Mouse (Mus musculus): ENCODE results near the gene Pde8a. TPM values are rescaled to one million over a fixed set of nuclear protein-coding genes. Genes with fewer than 3 reads are reported as not detected.

The Pde8a gene
- polyA plus RNA-seq, 1 experiment from 2014 or later, result 2.7 TPM

DNA sequence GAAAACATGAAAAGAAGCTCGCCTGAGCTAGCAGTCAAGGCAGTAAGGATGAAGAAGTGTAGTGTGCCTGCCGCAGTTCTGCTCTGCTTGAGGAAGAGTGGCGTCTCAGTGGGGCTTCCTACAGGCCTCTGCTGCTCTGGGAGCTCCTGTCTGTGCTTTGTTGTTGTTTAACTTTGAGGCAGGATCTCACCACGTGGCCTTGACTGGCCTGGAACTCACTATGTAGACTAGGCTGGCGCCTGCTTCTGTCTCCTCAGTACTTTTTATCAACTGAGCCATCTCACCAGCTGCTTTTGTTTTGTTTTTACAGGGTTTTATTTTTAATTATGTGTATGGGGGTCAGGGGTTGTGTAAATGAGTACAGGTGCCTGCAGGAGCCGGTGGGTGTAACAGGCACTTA, 84.8 kb downstream of the Pde8a start:
- no peaks in the 10 kb centered on the region for H3K9me3 ChIP-seq
- no peaks in the 10 kb centered on the region for H3K27me3 ChIP-seq (replicated peaks)
- no peak overlapping the region for H3K4me3 ChIP-seq (replicated peaks)
- WGBS, result 33% methylated on average over 6 of the region's 6 CpGs
- no peak overlapping the region for H3K4me2 ChIP-seq (replicated peaks)
- no peak for ATAC-seq
- no peak overlapping the region for H3K27ac ChIP-seq
- H3K9ac ChIP-seq, result no peak overlapping the region
- H3K36me3 ChIP-seq, result no peaks in the 10 kb centered on the region
- 0 out of 2 replicates have a peak, but pooled peaks cover 3% of the 10 kb centered on the region for H3K4me1 ChIP-seq (replicated peaks)

DNA sequence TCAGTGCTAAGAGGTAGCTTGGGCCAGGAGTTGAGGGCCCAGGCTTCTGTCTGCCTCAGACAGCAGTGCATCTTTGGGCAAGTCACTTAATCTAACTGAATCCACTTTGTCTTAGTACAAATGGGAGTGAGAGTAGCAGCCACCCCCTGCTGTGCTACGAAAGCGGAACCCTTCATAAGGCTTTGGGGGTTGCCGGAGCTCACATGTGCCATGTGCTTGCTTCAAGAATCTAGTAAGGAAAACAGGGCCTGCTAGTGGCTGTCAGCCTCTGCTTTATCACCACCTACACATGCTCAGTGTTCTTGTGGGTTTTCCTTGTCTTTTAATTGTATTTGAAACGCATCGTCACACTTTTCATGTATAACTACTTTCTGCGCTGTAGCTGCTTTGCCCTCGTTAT, 87.9 kb downstream of the Pde8a start:
- no peaks in the 10 kb centered on the region for H3K27me3 ChIP-seq (replicated peaks)
- WGBS, result 89% methylated on average over 7 of the region's 7 CpGs
- H3K4me1 ChIP-seq (replicated peaks), result 0 out of 2 replicates have a peak, but pooled peaks cover 3% of the 10 kb centered on the region
- no peaks in the 10 kb centered on the region for H3K36me3 ChIP-seq
- no peak for ATAC-seq
- H3K9me3 ChIP-seq, result no peaks in the 10 kb centered on the region
- H3K4me3 ChIP-seq (replicated peaks), result no peak overlapping the region
- H3K9ac ChIP-seq, result no peak overlapping the region
- no peak overlapping the region for H3K27ac ChIP-seq
- no peak overlapping the region for H3K4me2 ChIP-seq (replicated peaks)

DNA sequence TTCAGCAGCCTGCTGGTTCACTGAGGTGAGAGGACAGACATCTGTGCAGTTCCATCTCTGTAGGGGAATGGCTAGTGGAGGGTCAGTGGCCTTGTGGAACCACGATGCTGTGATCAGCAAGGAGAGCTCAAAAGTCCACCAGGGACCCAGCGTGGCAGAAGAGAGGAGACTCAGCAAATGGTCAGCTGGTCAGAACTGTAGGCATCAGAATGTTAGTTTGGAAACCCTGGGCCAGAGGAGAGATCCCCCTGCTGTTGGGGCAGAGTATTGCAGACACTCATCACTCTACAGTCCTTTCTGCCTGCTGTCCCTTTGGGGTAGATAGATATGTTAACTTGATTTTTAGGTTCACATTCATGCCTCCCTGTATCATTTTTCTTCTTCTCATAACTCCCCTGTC, 90.3 kb downstream of the Pde8a start:
- Histone ChIP-seq H3K27me3 (replicated peaks) (no peaks in the 10 kb centered on the region), H3K9me3 (no peaks in the 10 kb centered on the region), H3K4me3 (replicated peaks) (no peak overlapping the region), H3K4me1 (replicated peaks) (no peaks in the 10 kb centered on the region), H3K9ac (no peak overlapping the region), H3K4me2 (replicated peaks) (no peak overlapping the region), H3K36me3 (no peaks in the 10 kb centered on the region), H3K27ac (no peak overlapping the region)
- ATAC-seq, result no peak
- WGBS, result 98% methylated on average over 2 of the region's 2 CpGs

DNA sequence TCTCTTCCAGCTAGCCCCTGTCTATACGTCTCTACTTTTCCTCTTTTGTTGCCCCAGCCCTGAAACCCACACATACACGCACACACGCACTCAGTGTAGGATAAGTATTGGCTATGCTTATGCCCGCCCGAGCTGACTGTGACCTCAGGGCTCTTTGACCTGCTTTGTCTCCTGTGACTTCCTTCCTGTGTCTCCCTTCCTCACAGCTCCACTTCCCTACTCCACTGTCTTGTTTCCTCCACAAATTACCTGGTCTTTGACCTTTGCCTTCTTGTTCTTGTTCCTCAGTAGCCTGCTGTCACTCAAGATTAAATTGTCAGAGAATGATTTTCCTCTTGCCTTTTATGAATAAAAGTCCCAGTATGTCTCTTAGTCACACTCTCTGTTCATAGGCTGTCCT, 90.7 kb downstream of the Pde8a start:
- Histone ChIP-seq H3K36me3 (no peaks in the 10 kb centered on the region), H3K9ac (no peak overlapping the region), H3K4me1 (replicated peaks) (no peaks in the 10 kb centered on the region), H3K9me3 (no peaks in the 10 kb centered on the region), H3K4me2 (replicated peaks) (no peak overlapping the region), H3K27ac (no peak overlapping the region), H3K4me3 (replicated peaks) (no peak overlapping the region), H3K27me3 (replicated peaks) (no peaks in the 10 kb centered on the region)
- WGBS, result 74% methylated on average over 5 of the region's 5 CpGs
- ATAC-seq, result no peak

DNA sequence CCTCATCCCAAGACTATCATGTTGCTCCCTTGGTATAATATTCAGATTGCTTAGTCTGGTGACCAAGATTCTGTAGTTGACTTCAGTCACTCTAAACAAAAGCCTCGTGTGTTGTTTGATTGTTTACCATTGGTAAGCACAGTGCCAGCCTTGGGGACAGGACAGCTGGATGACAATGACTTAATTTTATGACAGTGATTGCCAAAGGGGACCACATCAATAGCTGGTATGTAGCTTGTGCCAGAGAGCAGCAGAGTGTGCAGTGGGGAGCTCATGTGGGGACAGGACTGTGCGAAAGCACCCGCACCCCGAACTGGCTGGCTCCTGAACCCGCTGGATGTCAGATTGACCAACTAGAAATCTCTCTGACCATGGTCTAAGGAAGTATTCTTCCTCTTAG, 91.3 kb downstream of the Pde8a start:
- no peak overlapping the region for H3K4me2 ChIP-seq (replicated peaks)
- H3K36me3 ChIP-seq, result no peaks in the 10 kb centered on the region
- no peaks in the 10 kb centered on the region for H3K9me3 ChIP-seq
- H3K9ac ChIP-seq, result no peak overlapping the region
- no peaks in the 10 kb centered on the region for H3K4me1 ChIP-seq (replicated peaks)
- 82% methylated on average over 5 of the region's 5 CpGs for WGBS
- no peak overlapping the region for H3K27ac ChIP-seq
- ATAC-seq, result no peak
- H3K4me3 ChIP-seq (replicated peaks), result no peak overlapping the region
- no peaks in the 10 kb centered on the region for H3K27me3 ChIP-seq (replicated peaks)

DNA sequence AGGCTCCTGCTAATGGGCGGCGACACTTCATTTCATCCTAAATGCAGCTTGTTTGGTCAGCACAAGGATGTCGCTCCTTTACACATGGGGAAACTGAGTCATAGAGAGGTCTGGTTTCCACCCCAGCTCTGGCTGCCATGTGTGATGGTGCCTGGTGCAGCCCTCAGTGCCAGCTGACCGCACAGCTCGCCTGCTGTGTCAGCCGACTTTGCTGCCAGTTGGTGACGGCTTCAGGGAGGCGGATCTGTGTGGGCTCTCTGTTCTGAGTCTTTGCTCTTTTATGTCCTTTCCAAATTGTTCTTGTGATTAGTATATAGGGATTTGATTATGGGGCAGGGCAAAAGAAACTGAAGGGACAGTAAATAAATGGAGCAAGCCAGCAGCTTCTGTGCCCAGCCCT, 94.3 kb downstream of the Pde8a start:
- Histone ChIP-seq H3K9me3 (no peaks in the 10 kb centered on the region), H3K4me2 (replicated peaks) (no peak overlapping the region), H3K4me3 (replicated peaks) (no peak overlapping the region), H3K4me1 (replicated peaks) (no peaks in the 10 kb centered on the region), H3K27me3 (replicated peaks) (no peaks in the 10 kb centered on the region), H3K27ac (no peak overlapping the region), H3K36me3 (no peaks in the 10 kb centered on the region), H3K9ac (no peak overlapping the region)
- no peak for ATAC-seq
- 81% methylated on average over 8 of the region's 8 CpGs for WGBS

DNA sequence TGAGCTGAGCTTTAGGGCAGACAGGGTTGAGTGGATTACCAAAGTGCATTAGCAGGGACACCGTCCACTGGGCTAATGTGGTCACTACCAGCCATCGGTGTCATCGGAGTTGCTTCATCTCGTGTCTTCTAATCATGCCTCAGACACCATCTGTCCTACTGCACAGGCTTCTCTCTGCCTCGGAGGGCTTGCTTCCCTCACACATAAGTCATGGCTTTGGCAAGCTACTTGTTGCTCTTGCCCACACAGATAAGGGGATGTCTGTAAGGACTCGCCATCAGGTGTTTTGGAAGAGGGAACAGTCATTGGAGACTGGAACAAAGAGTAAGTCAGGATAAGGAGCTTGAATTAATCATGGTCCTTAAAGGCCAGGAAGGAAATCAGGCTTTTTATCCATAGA, 95.9 kb downstream of the Pde8a start:
- H3K9me3 ChIP-seq, result no peaks in the 10 kb centered on the region
- no peak overlapping the region for H3K9ac ChIP-seq
- H3K4me2 ChIP-seq (replicated peaks), result no peak overlapping the region
- ATAC-seq, result no peak
- no peak overlapping the region for H3K27ac ChIP-seq
- no peaks in the 10 kb centered on the region for H3K27me3 ChIP-seq (replicated peaks)
- H3K4me3 ChIP-seq (replicated peaks), result no peak overlapping the region
- no peaks in the 10 kb centered on the region for H3K4me1 ChIP-seq (replicated peaks)
- no peaks in the 10 kb centered on the region for H3K36me3 ChIP-seq
- 89% methylated on average over 6 of the region's 6 CpGs for WGBS

DNA sequence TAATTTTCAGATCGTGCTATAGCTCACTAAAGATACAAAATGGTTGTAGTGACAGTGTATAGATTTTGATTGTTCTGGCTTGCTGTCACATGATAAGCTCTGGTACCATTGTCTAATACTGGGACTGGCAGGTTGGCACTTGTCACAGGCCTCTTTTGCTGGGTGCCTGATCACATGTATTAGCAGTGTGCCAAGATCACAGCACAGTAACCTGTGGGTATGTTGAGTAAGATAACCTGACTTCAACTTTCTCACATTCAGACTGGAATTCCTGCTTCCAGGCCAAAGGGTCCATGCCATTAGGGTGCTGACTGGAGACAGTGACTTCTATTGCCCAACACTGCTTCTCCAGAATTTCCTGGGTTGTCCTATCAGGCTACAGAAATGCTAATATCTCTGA, 97.7 kb downstream of the Pde8a start:
- no peak for ATAC-seq
- Histone ChIP-seq H3K9me3 (no peaks in the 10 kb centered on the region), H3K4me2 (replicated peaks) (no peak overlapping the region), H3K4me3 (replicated peaks) (no peak overlapping the region), H3K27ac (no peak overlapping the region), H3K4me1 (replicated peaks) (no peaks in the 10 kb centered on the region), H3K9ac (no peak overlapping the region), H3K36me3 (no peaks in the 10 kb centered on the region), H3K27me3 (replicated peaks) (no peaks in the 10 kb centered on the region)
- 87% methylated on average over 1 of the region's 1 CpGs for WGBS

DNA sequence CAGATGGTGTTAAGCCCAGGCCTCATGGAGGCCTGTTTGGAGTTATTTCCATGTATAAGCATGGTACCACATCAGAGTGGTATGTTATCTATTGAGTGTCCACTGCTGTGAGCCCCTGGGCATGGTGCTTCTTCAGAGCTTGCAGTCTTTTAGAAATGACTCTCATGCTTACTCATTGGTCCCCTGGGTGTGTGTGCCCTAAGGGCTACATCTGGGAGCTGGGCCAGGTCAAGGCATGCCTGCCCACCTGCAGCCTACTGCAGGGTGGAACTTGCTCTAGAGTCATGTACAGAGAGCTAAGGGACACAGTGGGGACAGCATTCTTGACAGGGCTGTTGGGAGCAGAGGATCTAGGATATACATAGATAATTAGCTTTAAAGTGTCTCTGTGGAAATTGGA, 98.2 kb downstream of the Pde8a start:
- no peaks in the 10 kb centered on the region for H3K4me1 ChIP-seq (replicated peaks)
- H3K27me3 ChIP-seq (replicated peaks), result no peaks in the 10 kb centered on the region
- no peak overlapping the region for H3K4me3 ChIP-seq (replicated peaks)
- H3K4me2 ChIP-seq (replicated peaks), result no peak overlapping the region
- H3K27ac ChIP-seq, result no peak overlapping the region
- no peaks in the 10 kb centered on the region for H3K9me3 ChIP-seq
- no peak for ATAC-seq
- no peak overlapping the region for H3K9ac ChIP-seq
- H3K36me3 ChIP-seq, result no peaks in the 10 kb centered on the region

DNA sequence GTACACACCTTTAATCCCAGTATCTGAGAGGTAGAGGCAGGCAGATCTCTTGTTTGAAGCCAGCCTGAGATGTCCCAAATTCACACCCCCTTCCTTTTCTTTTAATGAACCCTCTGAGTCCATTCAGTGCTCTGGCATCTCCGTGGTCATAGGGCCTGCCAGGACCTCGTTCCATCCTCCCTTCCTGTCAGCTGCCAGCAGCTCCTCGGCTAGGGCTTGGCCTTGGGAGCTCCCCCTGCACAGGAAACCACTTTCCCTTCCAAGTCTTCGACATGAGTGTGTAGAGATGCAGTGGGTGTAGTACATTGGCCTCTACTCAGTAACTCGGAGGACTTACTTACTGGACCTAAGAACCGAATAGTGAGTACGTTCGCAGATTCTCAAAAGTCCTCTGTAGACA, 102.2 kb downstream of the Pde8a start:
- Histone ChIP-seq H3K36me3 (no peaks in the 10 kb centered on the region), H3K27ac (no peak overlapping the region), H3K9ac (no peak overlapping the region), H3K4me2 (replicated peaks) (no peak overlapping the region), H3K27me3 (replicated peaks) (no peaks in the 10 kb centered on the region), H3K4me3 (replicated peaks) (no peak overlapping the region), H3K9me3 (no peaks in the 10 kb centered on the region), H3K4me1 (replicated peaks) (no peaks in the 10 kb centered on the region)
- 63% methylated on average over 8 of the region's 8 CpGs for WGBS
- ATAC-seq, result no peak

DNA sequence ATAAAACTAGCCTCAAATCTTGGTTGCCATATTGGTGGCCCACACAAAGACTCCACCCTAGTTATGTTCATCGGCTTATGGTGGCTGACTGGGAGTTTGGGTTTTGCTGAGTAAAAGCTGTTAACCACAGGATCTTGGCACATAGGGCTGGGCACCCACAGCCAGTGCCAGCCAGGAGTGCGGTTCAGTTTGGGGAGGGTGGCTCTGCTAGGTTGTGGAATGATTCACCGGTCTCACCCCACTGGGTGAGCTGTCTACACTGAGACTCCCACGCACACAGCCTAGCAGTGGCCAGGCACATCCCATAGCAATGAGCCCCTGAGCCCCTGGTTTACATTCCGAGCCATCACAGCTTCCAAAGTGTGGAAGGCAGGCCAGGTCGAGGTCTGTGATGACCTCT, 106.4 kb downstream of the Pde8a start:
- no peaks in the 10 kb centered on the region for H3K4me1 ChIP-seq (replicated peaks)
- H3K27me3 ChIP-seq (replicated peaks), result no peaks in the 10 kb centered on the region
- 64% methylated on average over 6 of the region's 6 CpGs for WGBS
- H3K4me2 ChIP-seq (replicated peaks), result no peak overlapping the region
- H3K9me3 ChIP-seq, result no peaks in the 10 kb centered on the region
- no peak overlapping the region for H3K27ac ChIP-seq
- no peak overlapping the region for H3K9ac ChIP-seq
- no peak overlapping the region for H3K4me3 ChIP-seq (replicated peaks)
- no peak for ATAC-seq
- no peaks in the 10 kb centered on the region for H3K36me3 ChIP-seq

DNA sequence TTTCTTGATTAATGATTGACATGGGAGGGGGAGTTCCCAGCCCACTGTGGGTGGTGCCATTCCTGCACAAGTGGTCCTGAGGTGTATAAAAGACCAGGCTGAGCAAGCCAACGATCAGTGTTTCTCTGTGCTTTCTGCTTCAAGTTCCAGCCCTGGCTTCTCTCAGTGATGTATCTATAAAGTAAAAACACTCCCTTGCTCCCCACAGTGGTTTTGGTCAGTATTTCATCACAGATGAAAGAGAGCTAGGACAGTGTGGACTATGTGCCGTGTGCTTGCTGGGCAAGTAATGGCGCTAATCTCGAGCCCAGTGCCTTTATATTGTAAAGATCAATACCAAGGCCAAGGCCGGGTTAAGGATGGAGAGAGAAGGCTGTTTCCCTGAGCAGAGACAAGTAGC, 108.4 kb downstream of the Pde8a start:
- Histone ChIP-seq H3K4me3 (replicated peaks) (no peak overlapping the region), H3K27me3 (replicated peaks) (no peaks in the 10 kb centered on the region), H3K4me1 (replicated peaks) (no peaks in the 10 kb centered on the region), H3K36me3 (no peaks in the 10 kb centered on the region), H3K4me2 (replicated peaks) (no peak overlapping the region), H3K9me3 (no peaks in the 10 kb centered on the region), H3K9ac (no peak overlapping the region), H3K27ac (no peak overlapping the region)
- 66% methylated on average over 5 of the region's 5 CpGs for WGBS
- ATAC-seq, result no peak

DNA sequence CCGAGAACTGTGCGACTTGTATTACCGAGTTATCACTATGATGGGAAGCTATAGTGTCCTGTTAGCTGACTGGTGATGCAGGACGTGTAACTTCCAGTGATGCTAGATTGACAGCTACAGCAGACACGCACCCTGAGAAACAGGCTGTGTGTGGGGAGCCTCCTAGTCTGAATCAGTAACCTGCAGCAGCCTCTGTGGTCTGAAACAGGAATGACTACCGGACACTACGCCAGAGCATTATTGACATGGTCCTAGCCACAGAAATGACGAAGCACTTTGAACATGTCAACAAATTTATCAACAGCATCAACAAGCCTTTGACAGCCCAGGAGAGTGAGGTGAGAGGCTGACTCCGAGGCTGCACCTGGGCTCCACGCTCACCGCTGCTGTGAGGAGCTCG, 112.6 kb downstream of the Pde8a start:
- no peaks in the 10 kb centered on the region for H3K4me1 ChIP-seq (replicated peaks)
- H3K4me2 ChIP-seq (replicated peaks), result no peak overlapping the region
- no peak overlapping the region for H3K4me3 ChIP-seq (replicated peaks)
- no peaks in the 10 kb centered on the region for H3K27me3 ChIP-seq (replicated peaks)
- 85% methylated on average over 12 of the region's 12 CpGs for WGBS
- ATAC-seq, result no peak
- H3K9me3 ChIP-seq, result no peaks in the 10 kb centered on the region
- 0 out of 2 replicates have a peak, but pooled peaks cover 4% of the 10 kb centered on the region for H3K36me3 ChIP-seq
- H3K9ac ChIP-seq, result no peak overlapping the region
- H3K27ac ChIP-seq, result no peak overlapping the region

DNA sequence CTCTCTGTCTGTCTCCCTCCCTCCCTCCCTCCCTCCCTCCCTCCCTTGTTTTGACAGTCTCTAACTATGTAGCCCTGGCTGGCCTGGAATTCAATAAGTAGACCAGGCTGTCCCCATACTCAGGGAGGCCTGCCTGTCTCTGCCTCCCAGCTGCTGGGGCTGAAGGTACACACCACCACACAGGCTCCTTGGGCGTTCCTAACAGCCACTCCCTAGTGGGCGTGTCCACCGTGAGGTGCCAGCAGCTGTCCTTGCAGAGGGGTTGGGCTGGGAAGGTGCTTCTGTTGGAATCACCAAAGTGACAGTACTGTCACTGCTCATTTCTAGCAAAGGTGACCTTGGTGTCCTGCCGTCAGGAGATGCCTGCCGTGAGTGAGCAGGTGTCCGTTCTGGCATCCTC, 113.5 kb downstream of the Pde8a start:
- Histone ChIP-seq H3K9me3 (no peaks in the 10 kb centered on the region), H3K36me3 (0 out of 2 replicates have a peak, but pooled peaks cover 4% of the 10 kb centered on the region), H3K4me1 (replicated peaks) (no peaks in the 10 kb centered on the region), H3K27ac (no peak overlapping the region), H3K27me3 (replicated peaks) (no peaks in the 10 kb centered on the region), H3K4me2 (replicated peaks) (no peak overlapping the region), H3K9ac (no peak overlapping the region), H3K4me3 (replicated peaks) (no peak overlapping the region)
- WGBS, result 75% methylated on average over 6 of the region's 6 CpGs
- ATAC-seq, result peak; percentile 12; the same call in 1 of the 2 replicates
